Mouse (Mus musculus) bone marrow, adult 2 months (tissue): ENCODE results near the gene Prune1. TPM values are rescaled to one million over a fixed set of nuclear protein-coding genes. Genes with fewer than 3 reads are reported as not detected.
"Not testable (repeated sequence)": the region's sequence is repeated elsewhere in the genome, so short reads cannot be mapped to it uniquely, and the experiment has no call there.

Experiments
- H3K27ac ChIP-seq: fragments of 200-500 bp; 2 replicates; pipeline ENCODE4 v1.5.1; 2012; ENCODE audit warnings: low read depth, mild to moderate bottlenecking, control low read depth, inconsistent platforms, low read length; ENCODE audit not compliant: control insufficient read depth, poor library complexity, insufficient read depth
- H3K4me1 ChIP-seq: fragments of 200-500 bp; 2 replicates; pipeline ENCODE4 v1.6.1; 2011; ENCODE audit warnings: low read length; ENCODE audit not compliant: control insufficient read depth, insufficient read depth
- H3K4me3 ChIP-seq: fragments of 200-500 bp; replicated peaks from 2 replicates; pipeline ENCODE3; 2011; ENCODE audit warnings: mild to moderate bottlenecking, low read depth, low read length, control low read depth; ENCODE audit not compliant: control insufficient read depth
- CTCF ChIP-seq: fragments of 200-500 bp; IDR thresholded peaks from 2 replicates; pipeline ENCODE4 v1.5.1; 2011; ENCODE audit warnings: low read length, control low read depth; ENCODE audit not compliant: control insufficient read depth, insufficient read depth
- POLR2A ChIP-seq: fragments of 200-500 bp; IDR thresholded peaks from 2 replicates; pipeline ENCODE4 v1.6.1; 2011; ENCODE audit warnings: low read depth, mild to moderate bottlenecking, control low read depth, low read length, borderline replicate concordance; ENCODE audit not compliant: control insufficient read depth
- WGBS: fragments of 180-500 bp; shearing (Covaris S2); methylation state at CpG from one replicate; pipeline ENCODE4 v1.1.7; 2018; 5-methylcytosine and 5-hydroxymethylcytosine counted together
- polyA plus RNA-seq: library from polyadenylated mRNA; stranded (reverse); fragments of >200 nt; gene quantifications from 2 replicates; pipeline ENCODE4 v1.2.4, GENCODE M21; 2011; ENCODE audit warnings: low replicate concordance; ENCODE audit not compliant: missing spikeins, insufficient read depth, insufficient read length

Gene Prune1
- polyA plus RNA-seq, 1 experiment, result 12.4 TPM

DNA sequence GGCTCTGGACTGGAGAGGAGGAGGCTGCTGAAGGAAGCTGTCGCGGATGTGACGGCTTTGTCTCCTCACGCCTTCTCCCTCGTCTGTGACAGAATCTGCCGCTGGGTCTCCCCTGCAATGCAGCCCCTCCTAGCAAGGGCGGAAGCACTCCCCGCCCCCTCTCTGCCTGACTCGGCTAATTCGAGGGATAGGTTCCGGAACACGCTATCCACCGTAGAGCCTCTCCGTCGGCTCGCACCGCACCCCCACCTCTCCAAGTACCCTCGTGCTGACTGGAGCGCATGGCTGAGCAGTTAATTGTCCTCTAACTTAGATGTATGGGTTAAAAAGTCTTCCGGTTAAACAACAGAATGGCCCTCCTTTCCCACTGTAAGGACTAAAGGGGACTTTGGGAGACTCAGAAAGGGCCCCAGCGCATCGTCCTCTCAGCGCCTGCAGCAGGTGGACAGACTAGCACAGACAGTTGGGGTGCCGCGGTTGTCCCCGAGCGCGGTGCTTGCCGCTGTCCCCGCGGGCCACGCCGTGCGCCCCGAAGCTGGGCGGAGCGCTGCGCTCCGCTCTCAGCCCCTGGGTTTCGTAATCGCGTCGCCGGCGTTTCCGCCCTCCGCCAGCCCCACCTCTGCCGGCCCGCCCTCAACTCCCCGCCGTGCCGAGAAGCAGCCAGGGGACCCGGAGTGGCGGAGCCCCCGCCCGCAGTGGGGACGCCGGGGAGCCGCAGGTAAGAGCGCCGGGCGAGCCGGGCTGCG is 53.6 kb downstream of the Prune1 start, which contains the start of gene Cdc42se1:
Gene Cdc42se1, plus strand, starts transcription at position 585 of the 746 bp plus-strand sequence.
- TF ChIP-seq CTCF (no peak), POLR2A (peak; percentile 89)
- WGBS, result under 1% methylated on average over 64 of the region's 64 CpGs
- H3K4me3 ChIP-seq, result peak within 1 kb of the TSS; percentile 91
- peaks cover 4% of the 10 kb centered on the region; the same call in 1 of the 2 replicates for H3K4me1 ChIP-seq
- peak within 1 kb of the TSS; percentile 95 for H3K27ac ChIP-seq

DNA sequence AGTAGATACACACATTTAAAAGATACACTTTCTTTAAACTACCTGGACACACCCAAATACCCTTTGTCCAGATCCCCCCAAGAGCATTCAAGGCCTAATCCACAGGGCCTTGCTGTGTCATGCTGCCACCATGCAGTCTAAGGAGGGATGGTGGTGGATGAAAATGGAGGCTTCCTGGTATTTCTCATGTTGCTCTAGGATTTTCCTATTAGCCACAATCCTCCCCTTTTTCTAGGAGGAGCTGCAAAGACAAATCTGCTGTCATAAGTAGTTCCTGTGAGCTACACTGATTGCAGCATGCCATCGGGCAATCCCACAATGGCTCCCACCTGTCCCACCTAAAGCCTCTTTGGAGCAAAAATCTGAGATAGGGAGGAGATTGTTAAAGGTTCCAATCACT is 54.7 kb downstream of the Prune1 start:
- TF ChIP-seq CTCF (no peak), POLR2A (no peak)
- Histone ChIP-seq H3K4me1 (peaks cover 4% of the 10 kb centered on the region; the same call in 1 of the 2 replicates), H3K4me3 (no peak overlapping the region), H3K27ac (no peak overlapping the region)
- 31% methylated on average over 1 of the region's 1 CpGs for WGBS

DNA sequence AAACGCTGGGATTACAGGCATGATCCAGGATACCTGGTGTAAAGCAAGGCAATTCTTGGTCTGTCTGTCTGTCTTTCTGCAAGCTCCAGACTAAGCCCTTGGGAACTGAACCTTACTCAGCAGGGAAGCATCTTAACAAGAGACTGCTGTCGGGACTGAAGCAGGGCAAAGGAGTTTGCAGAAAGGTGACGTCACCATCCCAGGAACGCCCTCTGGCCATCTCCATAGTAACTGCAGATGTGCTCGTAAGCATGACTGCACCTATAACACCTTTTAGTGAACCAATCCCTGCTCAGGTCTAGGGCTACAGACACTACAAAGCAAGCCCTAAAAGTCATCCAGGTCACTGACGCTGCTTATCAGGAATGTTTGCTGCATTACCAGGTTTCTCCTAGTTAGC is 57.6 kb downstream of the Prune1 start:
- Histone ChIP-seq H3K4me3 (no peak overlapping the region), H3K4me1 (no peaks in the 10 kb centered on the region), H3K27ac (no peak overlapping the region)
- TF ChIP-seq CTCF (no peak), POLR2A (no peak)
- WGBS, result 82% methylated on average over 6 of the region's 6 CpGs

DNA sequence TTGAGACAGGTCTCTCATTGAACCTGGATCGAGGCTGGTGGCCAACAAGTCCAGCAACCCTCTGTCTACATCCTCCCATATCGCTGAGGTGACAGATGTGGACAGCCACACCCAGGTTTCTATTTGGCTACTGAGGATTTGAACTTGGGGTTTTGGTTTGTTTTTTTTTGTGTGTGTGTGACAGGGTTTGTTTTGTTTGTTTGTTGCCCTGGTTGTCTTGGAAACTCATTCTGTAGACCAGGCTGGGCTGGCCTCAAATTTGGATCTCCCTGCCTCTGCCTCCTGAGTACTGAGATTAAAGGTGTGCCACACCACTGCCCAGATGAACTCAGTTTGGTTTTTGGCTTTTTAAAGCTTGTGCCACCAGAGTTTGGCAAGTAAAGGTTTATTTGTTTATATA is 58.8 kb downstream of the Prune1 start:
- Histone ChIP-seq H3K4me3 (no peak overlapping the region), H3K27ac (no peak overlapping the region), H3K4me1 (no peaks in the 10 kb centered on the region)
- WGBS, result 82% methylated on average over 2 of the region's 2 CpGs
- no peak for TF ChIP-seq POLR2A
- TF ChIP-seq CTCF, result no peak

DNA sequence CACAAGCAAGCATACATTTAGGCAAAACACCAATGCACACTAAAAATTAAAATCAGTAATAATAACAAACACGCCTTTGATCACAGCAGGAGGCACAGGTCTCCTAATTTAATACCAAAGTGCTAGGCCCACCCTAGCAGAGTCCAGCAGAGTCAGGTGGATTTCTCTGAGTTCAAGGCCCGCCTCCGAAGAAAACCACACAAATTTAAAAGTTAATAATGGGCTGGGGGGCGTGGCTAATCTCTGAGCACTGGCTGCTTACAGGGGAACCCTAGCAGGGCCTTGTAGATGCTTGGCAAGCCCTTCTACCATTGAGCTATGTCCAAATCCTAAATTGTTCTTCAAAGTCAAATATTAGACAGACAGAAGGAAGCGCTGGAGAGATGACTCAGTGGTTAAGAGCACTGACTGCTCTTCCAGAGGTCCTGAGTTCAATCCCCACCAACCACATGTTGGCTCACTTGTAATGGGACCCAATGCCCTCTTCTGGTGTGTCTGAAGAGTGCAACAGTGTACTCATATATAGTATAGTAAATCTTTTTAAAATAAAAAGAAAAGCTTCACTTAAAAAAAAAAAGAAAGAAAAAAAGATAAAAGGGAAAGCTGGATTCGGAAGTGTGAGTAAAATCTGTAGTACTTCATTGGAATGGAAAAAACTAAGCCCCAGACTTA is 63.3 kb downstream of the Prune1 start:
- TF ChIP-seq CTCF (no peak), POLR2A (no peak)
- H3K27ac ChIP-seq, result no peak overlapping the region; the same call in 1 of the 2 replicates
- H3K4me3 ChIP-seq, result no peak overlapping the region
- WGBS, result 48% methylated on average over 6 of the region's 6 CpGs
- no peaks in the 10 kb centered on the region for H3K4me1 ChIP-seq

DNA sequence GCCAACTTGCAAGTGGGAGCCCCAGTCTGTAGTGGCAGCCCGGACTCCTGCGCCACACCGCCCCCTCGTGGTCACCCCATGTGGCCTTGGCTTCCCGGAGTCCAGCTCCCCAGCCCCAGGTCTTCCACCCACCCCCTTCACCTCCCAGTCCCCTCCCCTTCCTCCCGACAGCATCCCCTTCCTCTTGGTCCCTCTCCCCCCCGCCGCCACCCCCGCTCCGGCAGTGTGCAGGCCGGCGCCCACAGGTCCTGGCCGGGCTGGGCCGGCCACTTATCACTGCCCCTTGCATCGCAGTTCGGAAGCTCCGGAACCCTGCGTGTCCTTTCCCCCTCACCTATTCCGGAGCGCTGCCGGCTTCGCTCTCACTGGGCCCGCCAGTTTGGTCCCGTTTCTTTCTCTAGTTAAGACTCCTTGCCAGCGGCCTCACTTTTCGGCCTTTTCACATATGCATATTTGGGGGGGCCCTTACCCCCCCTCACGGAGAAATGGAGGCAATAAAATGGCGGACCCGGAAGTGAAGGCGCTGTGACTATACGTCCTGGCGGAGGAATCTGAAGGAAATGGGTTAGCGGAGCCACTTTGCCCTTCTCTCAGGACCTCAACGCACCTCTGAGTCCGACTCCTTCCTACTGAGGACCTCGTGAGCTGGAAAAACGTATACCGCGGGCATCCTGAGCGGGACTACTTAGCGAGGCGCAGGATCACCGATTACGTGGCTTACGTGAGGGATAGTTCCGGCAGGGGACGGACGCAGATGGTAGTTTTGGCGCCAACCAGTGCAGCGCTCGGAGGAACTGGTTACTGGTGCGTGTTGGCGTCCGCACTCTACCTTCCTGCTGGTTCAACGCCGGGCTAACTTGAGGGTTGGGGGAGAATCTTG is 64.4 kb downstream of the Prune1 start, which contains the start of gene Gabpb2:
Gene Gabpb2, minus strand, starts transcription at position 662 of the 880 bp plus-strand sequence.
- WGBS, result under 1% methylated on average over 56 of the region's 56 CpGs
- H3K4me1 ChIP-seq, result no peaks in the 10 kb centered on the region
- peak within 1 kb of the TSS; percentile 80 for H3K4me3 ChIP-seq
- TF ChIP-seq POLR2A, result peak; percentile 93
- peak; percentile 91 for TF ChIP-seq CTCF
- peak within 1 kb of the TSS; percentile 95 for H3K27ac ChIP-seq

DNA sequence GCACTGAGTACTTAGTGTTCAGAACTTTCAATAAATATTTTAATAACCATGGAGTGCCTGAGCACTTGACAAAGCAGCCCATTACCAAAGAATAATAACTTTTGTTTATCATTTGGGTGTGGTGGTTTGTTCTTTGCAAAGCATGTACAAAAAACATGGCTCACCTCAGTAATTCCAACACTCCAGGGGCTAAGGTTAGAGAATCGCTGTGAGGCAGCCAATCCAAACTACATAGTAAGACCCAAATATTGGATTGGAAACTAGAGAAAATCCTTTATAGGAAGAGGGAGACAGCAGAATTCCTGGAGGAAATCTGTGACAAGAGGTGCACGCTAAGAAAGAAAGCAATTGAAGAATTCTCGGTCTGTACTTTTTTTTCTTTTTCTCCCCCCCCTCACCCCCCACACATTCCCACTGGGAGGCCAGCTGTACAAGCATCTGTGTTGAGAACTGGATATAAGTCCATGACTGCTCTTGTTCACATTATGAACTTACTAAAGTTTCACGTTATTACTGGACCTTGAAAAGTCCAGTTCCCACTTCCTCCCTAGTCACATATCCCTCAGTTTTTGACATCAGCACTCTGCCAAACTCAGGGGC is 65.1 kb downstream of the Prune1 start:
- WGBS, result 15% methylated on average over 4 of the region's 4 CpGs
- TF ChIP-seq POLR2A (no peak), CTCF (no peak)
- H3K4me1 ChIP-seq, result no peaks in the 10 kb centered on the region
- H3K4me3 ChIP-seq, result peak overlapping the region; percentile 80
- peak overlapping the region; percentile 3; the same call in 1 of the 2 replicates for H3K27ac ChIP-seq

DNA sequence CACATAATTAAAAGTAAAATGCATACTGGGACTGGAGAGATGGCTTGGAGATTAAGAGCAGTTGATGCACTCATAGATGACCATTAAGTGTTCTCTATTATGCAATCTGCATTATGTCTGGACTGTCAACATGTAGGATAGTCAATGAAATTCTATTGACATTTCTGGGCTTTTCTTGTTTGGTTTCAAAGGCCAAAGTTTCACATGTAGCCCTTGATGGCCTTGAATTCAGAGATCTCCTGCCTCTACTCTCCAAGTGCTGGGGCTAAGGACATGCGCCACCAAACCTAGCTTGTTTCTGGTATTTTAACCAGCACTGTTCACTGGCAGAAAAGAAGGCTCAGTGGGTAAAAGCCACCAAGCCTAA is 68.3 kb downstream of the Prune1 start:
- TF ChIP-seq CTCF, result no peak
- 97% methylated on average over 1 of the region's 1 CpGs for whole genome bisulfite sequencing

DNA sequence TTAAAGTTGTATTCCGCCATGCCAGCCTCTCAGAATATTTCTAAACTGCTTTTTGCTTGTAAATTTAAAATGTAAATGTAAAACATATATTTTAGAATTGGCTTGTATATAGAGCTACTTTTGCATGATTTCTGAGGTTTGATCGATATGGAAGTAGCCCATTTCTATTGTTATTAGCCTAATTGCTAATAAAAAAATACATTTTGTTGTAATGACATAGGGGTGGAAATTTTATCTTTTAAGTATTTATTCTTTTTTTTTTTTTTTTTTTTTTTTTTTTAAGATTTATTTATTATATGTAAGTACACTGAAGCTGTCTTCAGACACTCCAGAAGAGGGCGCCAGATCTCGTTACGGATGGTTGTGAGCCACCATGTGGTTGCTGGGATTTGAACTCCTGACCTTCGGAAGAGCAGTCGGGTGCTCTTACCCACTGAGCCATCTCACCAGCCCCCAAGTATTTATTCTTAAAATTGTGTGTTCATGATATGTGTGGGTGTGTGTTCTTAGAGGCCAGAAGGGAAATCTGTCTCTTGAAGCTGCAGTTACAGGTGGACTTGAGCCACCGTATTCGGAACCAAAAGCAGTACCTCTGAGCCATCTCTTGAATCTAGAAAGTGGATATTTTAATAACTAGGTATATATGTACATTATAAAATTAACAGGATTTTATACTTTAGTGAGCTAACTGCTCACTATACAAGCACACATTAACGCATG is 68.8 kb downstream of the Prune1 start:
- not testable (repeated sequence) for H3K4me1 ChIP-seq, H3K4me3 ChIP-seq, H3K27ac ChIP-seq
- WGBS, result 70% methylated on average over 9 of the region's 10 CpGs

More for the DNA sequence above, 68.3 kb downstream of the Prune1 start:
- Histone ChIP-seq H3K4me3 (no peak overlapping the region), H3K27ac (no peak overlapping the region), H3K4me1 (no peaks in the 10 kb centered on the region)
